Mouse (Mus musculus): ENCODE measurements around the gene Arhgap23. TPM values are rescaled to one million over a fixed set of nuclear protein-coding genes. Genes with fewer than 3 reads are reported as not detected.
A peak's percentile ranks its signal among the peaks of the same experiment; 100 is the strongest.

Arhgap23 gene
- total and polyA plus RNA-seq, 3 experiments = 1.2 to 5.6 (median 4.2) TPM

DNA sequence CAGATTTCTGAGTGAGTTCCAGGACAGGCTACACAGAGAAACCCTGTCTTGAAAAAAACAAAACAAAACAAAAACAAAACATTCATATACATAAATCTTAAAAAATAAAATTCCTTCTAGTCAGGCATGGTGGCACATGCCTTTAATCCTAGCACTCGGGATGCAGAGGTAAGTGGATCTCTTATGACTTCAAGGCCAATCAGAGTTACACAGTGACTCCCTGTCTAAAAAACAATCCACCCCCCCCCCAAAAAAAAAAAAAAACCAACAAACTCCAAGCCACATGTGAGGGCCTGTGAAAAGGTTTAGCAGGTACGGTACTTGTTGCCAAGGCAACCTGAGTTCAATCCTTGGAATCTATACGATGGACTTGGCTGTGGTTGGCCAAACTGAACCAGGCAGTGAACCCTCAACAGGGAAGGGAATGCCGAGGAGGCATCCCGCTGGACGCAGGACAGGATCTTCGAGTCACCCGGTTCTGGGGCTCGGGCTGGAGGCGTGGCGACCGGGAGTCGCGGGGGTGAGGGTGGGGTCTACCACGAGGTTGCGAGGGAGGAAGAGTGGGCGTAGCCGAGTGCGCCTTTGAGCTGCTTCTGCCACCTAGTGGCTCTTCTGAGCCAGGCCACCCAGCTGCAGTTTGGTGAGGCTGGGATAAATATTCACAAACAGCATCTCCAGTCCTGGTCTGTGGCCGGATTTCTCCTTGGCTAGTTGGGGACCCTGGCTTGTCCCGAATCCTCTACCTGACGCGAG, 15.2 kb upstream of the Arhgap23 start:
- H3K4me2 ChIP-seq (ENCODE audit: insufficient read depth, low read depth, poor library complexity, severe bottlenecking) = peak overlapping the region; percentile 70
- peak; percentile 91; the same call in 1 of the 2 replicates for TF ChIP-seq MAZ (IDR thresholded peaks at IDR 0.05; ENCODE audit: low read depth, low read length)
- no peak for TF ChIP-seq CHD2 (IDR thresholded peaks at IDR 0.05; ENCODE audit: low read length)
- TF ChIP-seq SMC3 (IDR thresholded peaks at IDR 0.05; ENCODE audit: low read depth, low read length) = peak; percentile 87
- TF ChIP-seq ZMIZ1 (IDR thresholded peaks at IDR 0.05; ENCODE audit: low read depth, low read length) = peak; percentile 14; the same call in 1 of the 2 replicates
- peak; percentile 66 for TF ChIP-seq NELFE (IDR thresholded peaks at IDR 0.05; ENCODE audit: low read depth, low read length)
- TF ChIP-seq E2F4 (IDR thresholded peaks at IDR 0.05; ENCODE audit: insufficient replicate concordance, low read depth, low read length) = no peak
- TF ChIP-seq MEF2A (IDR thresholded peaks at IDR 0.05; ENCODE audit: borderline replicate concordance, low read depth, low read length) = peak; percentile 80
- TF ChIP-seq KAT2A (IDR thresholded peaks at IDR 0.05; ENCODE audit: insufficient replicate concordance, low read length) = no peak
- no peak; the same call in 1 of the 2 replicates for TF ChIP-seq USF2 (conservative IDR thresholded peaks at IDR 0.05; ENCODE audit: low read depth, low read length)
- TF ChIP-seq MXI1 (IDR thresholded peaks at IDR 0.05; ENCODE audit: low read depth, low read length) = peak; percentile 88; the same call in 1 of the 2 replicates
- TF ChIP-seq ELF1 (IDR thresholded peaks at IDR 0.05; ENCODE audit: low read depth, low read length) = peak; percentile 65
- TF ChIP-seq ETS1 (conservative IDR thresholded peaks at IDR 0.05; ENCODE audit: low read depth, low read length) = peak; percentile 18; the same call in 1 of the 2 replicates
- peak; percentile 69 for TF ChIP-seq TCF12 (IDR thresholded peaks at IDR 0.05; ENCODE audit: low read depth, low read length)
- no peak for TF ChIP-seq UBTF (IDR thresholded peaks at IDR 0.05; ENCODE audit: low read depth, low read length)
- TF ChIP-seq ZKSCAN1 (IDR thresholded peaks at IDR 0.05; ENCODE audit: borderline replicate concordance, low read depth, low read length) = no peak
- peak; percentile 94 to 99 for TF ChIP-seq CTCF (conservative IDR thresholded peaks at IDR 0.05 in 1 of 2, IDR thresholded peaks at IDR 0.05 in 1 of 2; ENCODE audit: low read depth in 2 of 2, low read length in 2 of 2)
- no peak for TF ChIP-seq GABPA (IDR thresholded peaks at IDR 0.05; ENCODE audit: insufficient replicate concordance, low read depth, low read length)
- no peak for TF ChIP-seq JUN (IDR thresholded peaks at IDR 0.05; ENCODE audit: insufficient read depth, low read depth, low read length)
- TF ChIP-seq ZNF384 (IDR thresholded peaks at IDR 0.05; ENCODE audit: low read depth, low read length) = no peak; the same call in 1 of the 2 replicates
- no peak for TF ChIP-seq RCOR1 (conservative IDR thresholded peaks at IDR 0.05; ENCODE audit: low read depth, low read length)
- TF ChIP-seq POLR2A (IDR thresholded peaks at IDR 0.05; ENCODE audit: low read depth, low read length) = peak; percentile 49; the same call in 1 of the 2 replicates
- peak; percentile 93 for TF ChIP-seq RAD21 (IDR thresholded peaks at IDR 0.05; ENCODE audit: low read depth, low read length)
- no peak for TF ChIP-seq PAX5 (IDR thresholded peaks at IDR 0.05; ENCODE audit: low read length)
- no peak; the same call in 1 of the 2 replicates for TF ChIP-seq IRF4 (IDR thresholded peaks at IDR 0.05; ENCODE audit: low read depth, low read length)
- TF ChIP-seq MYC (IDR thresholded peaks at IDR 0.05; ENCODE audit: low read depth, low read length) = peak; percentile 98
- TF ChIP-seq JUND (conservative IDR thresholded peaks at IDR 0.05; ENCODE audit: low read depth, low read length) = no peak; the same call in 1 of the 2 replicates
- TF ChIP-seq BHLHE40 (IDR thresholded peaks at IDR 0.05; ENCODE audit: low read depth, low read length) = no peak; the same call in 1 of the 2 replicates
- peak; percentile 18 for TF ChIP-seq USF1 (IDR thresholded peaks at IDR 0.05; ENCODE audit: low read depth, low read length)
- TF ChIP-seq HCFC1 (IDR thresholded peaks at IDR 0.05; ENCODE audit: low read depth, low read length) = peak; percentile 57
- TF ChIP-seq MAX (IDR thresholded peaks at IDR 0.05; ENCODE audit: low read length) = peak; percentile 93
- TF ChIP-seq NRF1 (IDR thresholded peaks at IDR 0.05; ENCODE audit: low read depth, low read length) = 0 out of 2 replicates have a peak, but pooled peaks have one; percentile 13
- peak; percentile 61; the same call in 1 of the 2 replicates for TF ChIP-seq CHD1 (IDR thresholded peaks at IDR 0.05; ENCODE audit: low read depth, low read length)
- TF ChIP-seq EP300 (IDR thresholded peaks at IDR 0.05; ENCODE audit: low read length) = no peak
- peak; percentile 90 for TF ChIP-seq SIN3A (IDR thresholded peaks at IDR 0.05; ENCODE audit: low read length)
- TF ChIP-seq ZC3H11A (IDR thresholded peaks at IDR 0.05; ENCODE audit: low read depth, low read length) = peak; percentile 43; the same call in 1 of the 2 replicates
- H3K79me2 ChIP-seq (replicated peaks; ENCODE audit: control insufficient read depth, extremely low read depth, insufficient read depth, poor library complexity, severe bottlenecking) = no peaks in the 10 kb centered on the region
- H3K4me1 ChIP-seq (ENCODE audit: control insufficient read depth in 1 of 2, insufficient read depth in 2 of 2) = peaks cover 12 to 38% of the 10 kb centered on the region in 2 experiments
- dilution Hi-C loops (cut with MboI; ENCODE audit: extremely low pct_ligation_motif_present, extremely low pct_unique_long_range_greater_than_20kb, low sequenced_read_pairs) (no loop called here), in situ Hi-C loops (cut with MboI; ENCODE audit: low pct_ligation_motif_present, low pct_unique_long_range_greater_than_20kb, low sequenced_read_pairs) (loop anchor here (5.0 kb wide), 1 partner anchor 38 kb away; the partner anchor contains the start of gene Socs7)
- no peaks in the 10 kb centered on the region for H3K9me3 ChIP-seq (replicated peaks; ENCODE audit: low read length)
- peak overlapping the region; percentile 34; the same call in 1 of the 2 replicates for H3K9ac ChIP-seq (ENCODE audit: insufficient read depth, low read depth)
- peak; percentile 92 for DNase-seq (ENCODE audit: extremely low read depth)
- peaks cover 20% of the 10 kb centered on the region for H3K27me3 ChIP-seq (replicated peaks)
- H3K36me3 ChIP-seq (replicated peaks in 1 of 2; ENCODE audit: control insufficient read depth in 1 of 2, insufficient read depth in 1 of 2, low read length in 1 of 2) = peaks cover 3 to 23% of the 10 kb centered on the region in 2 experiments
- peak overlapping the region; percentile 21; the same call in 1 of the 2 replicates for H3K27ac ChIP-seq (ENCODE audit: insufficient read depth, low read depth)
- peak overlapping the region; percentile 17 to 43 (median 21) for H3K4me3 ChIP-seq (replicated peaks in 1 of 3; ENCODE audit: low read depth in 2 of 3, low read length in 2 of 3, poor library complexity in 1 of 3)
